Mouse (Mus musculus): ENCODE data around the gene Fbxo46.

DNA sequence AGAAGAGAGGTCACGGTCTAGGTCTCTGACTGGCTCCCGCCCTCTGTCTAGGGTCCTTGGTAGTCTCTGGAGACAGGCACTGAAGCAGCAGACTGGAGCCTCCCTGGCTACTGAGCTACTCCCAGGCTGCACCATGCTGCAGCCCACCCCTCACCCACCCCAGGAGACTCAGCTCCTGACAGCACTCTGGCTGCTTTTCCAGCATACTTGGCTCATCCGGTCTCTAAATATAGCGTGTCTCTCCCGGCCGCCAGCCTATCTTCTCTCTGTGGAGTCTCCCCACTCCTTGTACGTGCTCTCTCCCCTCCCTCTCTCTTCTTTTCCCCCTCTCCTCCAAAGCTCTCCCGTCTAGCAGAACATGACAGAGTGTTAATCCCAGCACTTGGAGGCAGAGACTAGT lies 50.5 kb downstream of the Fbxo46 start:
- TF ChIP-seq POLR2A (IDR thresholded peaks at IDR 0.05; ENCODE audit: extremely low read depth, insufficient read depth, low read length), result no peak
- no peak for TF ChIP-seq CTCF (IDR thresholded peaks at IDR 0.05; ENCODE audit: extremely low read depth, insufficient read depth, low read length)

All from cortical plate, adult 2 months (tissue).